Mouse (Mus musculus): ENCODE results near the gene Cplx3. TPM values are rescaled to one million over a fixed set of nuclear protein-coding genes. Genes with fewer than 3 reads are reported as not detected.

The Cplx3 gene
- polyA plus RNA-seq, 1 experiment from 2014 or later: not detected

DNA sequence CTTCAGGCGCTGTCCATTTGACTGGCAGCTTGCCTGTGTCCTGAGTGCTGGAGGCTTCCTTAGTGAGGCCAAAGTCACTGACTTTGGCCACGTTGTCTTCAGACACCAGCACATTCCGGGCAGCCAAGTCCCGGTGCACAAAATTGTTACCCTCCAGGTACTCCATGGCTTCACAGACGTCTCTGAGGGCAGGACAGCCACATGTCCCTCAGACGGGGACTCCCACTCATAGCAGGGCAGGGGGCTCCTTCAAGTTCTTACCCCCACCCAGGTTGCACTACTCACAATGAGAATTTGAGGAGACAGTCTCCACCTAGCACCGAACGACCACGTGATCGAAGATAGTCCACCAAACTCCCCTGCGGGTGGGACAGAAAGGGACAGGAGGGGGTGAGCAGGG is 21.8 kb upstream of the Cplx3 start:
- WGBS: 88% methylated on average over 11 of the region's 11 CpGs

DNA sequence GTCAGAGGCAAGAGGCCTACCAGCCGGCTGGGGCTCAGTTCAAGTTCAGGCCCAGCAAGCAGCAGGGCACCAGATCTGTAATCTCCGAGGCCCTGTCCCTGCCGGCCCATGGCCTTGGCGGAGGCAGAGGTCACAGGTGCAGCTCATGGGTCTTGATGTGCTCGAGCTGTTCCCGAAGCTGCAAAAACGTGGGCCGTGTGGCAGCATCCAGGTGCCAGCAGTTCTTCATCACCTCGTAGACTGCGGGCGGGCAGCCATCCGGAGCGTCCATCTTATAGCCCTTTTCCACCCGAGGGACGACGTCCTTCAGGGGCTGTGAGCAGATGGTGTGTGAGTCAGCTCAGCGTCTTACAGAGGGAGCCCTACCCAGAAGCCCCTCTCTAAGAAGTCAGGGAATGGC is 21.1 kb upstream of the Cplx3 start:
- peaks cover 43% of the 10 kb centered on the region for H3K36me3 ChIP-seq (ENCODE audit: control insufficient read depth, insufficient read depth, low read length)

More for the DNA sequence above, 21.8 kb upstream of the Cplx3 start:
- no peak overlapping the region for H3K4me3 ChIP-seq (ENCODE audit: low read length)
- H3K4me1 ChIP-seq (replicated peaks; ENCODE audit: control insufficient read depth, insufficient read depth, low read length): no peaks in the 10 kb centered on the region
- H3K4me2 ChIP-seq (ENCODE audit: low read depth, low read length): no peak overlapping the region
- H3K9ac ChIP-seq (ENCODE audit: low read length): no peak overlapping the region
- no peaks in the 10 kb centered on the region for H3K27me3 ChIP-seq (ENCODE audit: control insufficient read depth, insufficient read depth, low read depth, low read length)
- H3K27ac ChIP-seq (ENCODE audit: low read length): no peak overlapping the region
- H3K9me3 ChIP-seq (ENCODE audit: control insufficient read depth, low read length): no peaks in the 10 kb centered on the region
- no peak for ATAC-seq (ENCODE audit: low read depth)
- peaks cover 43% of the 10 kb centered on the region for H3K36me3 ChIP-seq (ENCODE audit: control insufficient read depth, insufficient read depth, low read length)

GRCm38 (mm10) chr9:57625674-57626500 is 19.8 kb upstream of the Cplx3 start:
- Histone ChIP-seq H3K9me3 (ENCODE audit: control insufficient read depth, low read length) (no peaks in the 10 kb centered on the region), H3K4me2 (ENCODE audit: low read depth, low read length) (no peak overlapping the region), H3K27me3 (ENCODE audit: control insufficient read depth, insufficient read depth, low read depth, low read length) (no peaks in the 10 kb centered on the region), H3K4me1 (replicated peaks; ENCODE audit: control insufficient read depth, insufficient read depth, low read length) (no peaks in the 10 kb centered on the region), H3K9ac (ENCODE audit: low read length) (no peak overlapping the region), H3K36me3 (ENCODE audit: control insufficient read depth, insufficient read depth, low read length) (peaks cover 43% of the 10 kb centered on the region), H3K27ac (ENCODE audit: low read length) (no peak overlapping the region), H3K4me3 (ENCODE audit: low read length) (no peak overlapping the region)
- ATAC-seq (ENCODE audit: low read depth): no peak
- 83% methylated on average over 14 of the region's 15 CpGs for whole genome bisulfite sequencing

More for the DNA sequence above, 21.1 kb upstream of the Cplx3 start:
- no peaks in the 10 kb centered on the region for H3K27me3 ChIP-seq (ENCODE audit: control insufficient read depth, insufficient read depth, low read depth, low read length)
- H3K27ac ChIP-seq (ENCODE audit: low read length): no peak overlapping the region
- H3K9ac ChIP-seq (ENCODE audit: low read length): no peak overlapping the region
- no peaks in the 10 kb centered on the region for H3K4me1 ChIP-seq (replicated peaks; ENCODE audit: control insufficient read depth, insufficient read depth, low read length)
- 87% methylated on average over 17 of the region's 17 CpGs for WGBS
- no peak for ATAC-seq (ENCODE audit: low read depth)
- no peaks in the 10 kb centered on the region for H3K9me3 ChIP-seq (ENCODE audit: control insufficient read depth, low read length)
- H3K4me3 ChIP-seq (ENCODE audit: low read length): no peak overlapping the region
- H3K4me2 ChIP-seq (ENCODE audit: low read depth, low read length): no peak overlapping the region

GRCm38 (mm10) chr9:57624295-57624694 is 18.2 kb upstream of the Cplx3 start:
- H3K27me3 ChIP-seq (ENCODE audit: control insufficient read depth, insufficient read depth, low read depth, low read length): no peaks in the 10 kb centered on the region
- H3K4me2 ChIP-seq (ENCODE audit: low read depth, low read length): no peak overlapping the region
- H3K27ac ChIP-seq (ENCODE audit: low read length): no peak overlapping the region
- H3K36me3 ChIP-seq (ENCODE audit: control insufficient read depth, insufficient read depth, low read length): peaks cover 35% of the 10 kb centered on the region
- no peak for ATAC-seq (ENCODE audit: low read depth)
- H3K9ac ChIP-seq (ENCODE audit: low read length): no peak overlapping the region
- H3K4me3 ChIP-seq (ENCODE audit: low read length): no peak overlapping the region
- no peaks in the 10 kb centered on the region for H3K9me3 ChIP-seq (ENCODE audit: control insufficient read depth, low read length)
- no peaks in the 10 kb centered on the region for H3K4me1 ChIP-seq (replicated peaks; ENCODE audit: control insufficient read depth, insufficient read depth, low read length)
- 80% methylated on average over 7 of the region's 7 CpGs for WGBS

DNA sequence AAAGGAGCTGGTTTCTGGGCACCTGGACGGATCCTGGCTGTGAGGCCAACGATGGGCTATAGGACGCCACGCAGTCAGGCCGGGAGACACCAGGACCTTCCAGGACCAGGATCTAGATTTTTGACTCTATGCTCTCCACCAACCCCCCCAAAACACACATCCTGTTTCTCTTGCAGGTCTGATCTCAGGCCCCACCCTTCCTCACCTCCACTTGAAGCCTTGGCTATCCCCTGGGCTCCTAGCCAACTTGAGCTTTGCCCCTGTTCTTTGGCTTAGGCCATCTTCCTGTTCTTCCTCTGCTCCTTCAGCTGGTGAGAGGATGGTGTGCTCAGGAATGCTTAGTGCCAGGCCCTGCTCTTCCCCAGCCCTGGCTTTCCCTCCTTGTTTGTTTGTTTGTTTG is 14.6 kb upstream of the Cplx3 start, which contains the start of gene Lman1l:
Lman1l (minus strand) TSS at position 101 of the 400 bp plus-strand sequence.
- peaks cover 5% of the 10 kb centered on the region; the same call in 1 of the 2 replicates for H3K36me3 ChIP-seq (ENCODE audit: control insufficient read depth, insufficient read depth, low read length)
- no peaks in the 10 kb centered on the region for H3K9me3 ChIP-seq (ENCODE audit: control insufficient read depth, low read length)
- H3K4me1 ChIP-seq (replicated peaks; ENCODE audit: control insufficient read depth, insufficient read depth, low read length): no peaks in the 10 kb centered on the region
- H3K27me3 ChIP-seq (ENCODE audit: control insufficient read depth, insufficient read depth, low read depth, low read length): no peaks in the 10 kb centered on the region
- no peak within 1 kb of the TSS for H3K9ac ChIP-seq (ENCODE audit: low read length)
- no peak for ATAC-seq (ENCODE audit: low read depth)
- WGBS: 81% methylated on average over 5 of the region's 5 CpGs
- H3K4me2 ChIP-seq (ENCODE audit: low read depth, low read length): no peak within 1 kb of the TSS
- no peak within 1 kb of the TSS for H3K4me3 ChIP-seq (ENCODE audit: low read length)
- H3K27ac ChIP-seq (ENCODE audit: low read length): no peak within 1 kb of the TSS

DNA sequence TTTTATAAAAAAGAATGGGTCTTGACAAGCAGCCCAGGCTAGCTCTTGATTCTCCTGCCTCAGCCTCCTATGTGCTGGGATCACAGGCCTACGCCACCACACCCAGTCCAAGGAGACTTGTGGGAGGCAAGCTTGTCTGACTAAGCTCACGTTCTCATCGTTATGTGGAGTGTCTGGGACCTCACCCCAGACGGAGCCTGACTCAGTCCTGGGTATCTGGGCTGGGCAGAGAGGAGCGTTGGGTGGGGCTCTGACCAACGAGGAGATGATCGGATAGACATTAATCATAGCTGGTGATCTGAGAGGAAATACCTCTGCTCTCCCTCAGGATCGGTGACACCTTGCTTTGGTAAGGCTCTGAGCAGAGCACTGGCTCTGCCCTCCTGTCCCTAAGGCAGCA is 12.8 kb upstream of the Cplx3 start:
- Histone ChIP-seq H3K9me3 (ENCODE audit: control insufficient read depth, low read length) (no peaks in the 10 kb centered on the region), H3K27me3 (ENCODE audit: control insufficient read depth, insufficient read depth, low read depth, low read length) (no peaks in the 10 kb centered on the region), H3K9ac (ENCODE audit: low read length) (no peak overlapping the region), H3K27ac (ENCODE audit: low read length) (no peak overlapping the region), H3K4me1 (replicated peaks; ENCODE audit: control insufficient read depth, insufficient read depth, low read length) (no peaks in the 10 kb centered on the region), H3K36me3 (ENCODE audit: control insufficient read depth, insufficient read depth, low read length) (no peaks in the 10 kb centered on the region), H3K4me3 (ENCODE audit: low read length) (no peak overlapping the region), H3K4me2 (ENCODE audit: low read depth, low read length) (no peak overlapping the region)
- no peak for ATAC-seq (ENCODE audit: low read depth)
- WGBS: 61% methylated on average over 8 of the region's 8 CpGs

GRCm38 (mm10) chr9:57617556-57618169 is 11.6 kb upstream of the Cplx3 start:
- Histone ChIP-seq H3K4me3 (ENCODE audit: low read length) (no peak overlapping the region), H3K9ac (ENCODE audit: low read length) (no peak overlapping the region), H3K9me3 (ENCODE audit: control insufficient read depth, low read length) (no peaks in the 10 kb centered on the region), H3K36me3 (ENCODE audit: control insufficient read depth, insufficient read depth, low read length) (no peaks in the 10 kb centered on the region), H3K27me3 (ENCODE audit: control insufficient read depth, insufficient read depth, low read depth, low read length) (no peaks in the 10 kb centered on the region), H3K4me2 (ENCODE audit: low read depth, low read length) (no peak overlapping the region), H3K4me1 (replicated peaks; ENCODE audit: control insufficient read depth, insufficient read depth, low read length) (no peaks in the 10 kb centered on the region), H3K27ac (ENCODE audit: low read length) (no peak overlapping the region)
- no peak for ATAC-seq (ENCODE audit: low read depth)
- 65% methylated on average over 8 of the region's 8 CpGs for WGBS

- Histone ChIP-seq H3K27ac (ENCODE audit: low read length) (no peak overlapping the region), H3K4me1 (replicated peaks; ENCODE audit: control insufficient read depth, insufficient read depth, low read length) (no peaks in the 10 kb centered on the region), H3K4me3 (ENCODE audit: low read length) (no peak overlapping the region), H3K9me3 (ENCODE audit: control insufficient read depth, low read length) (no peaks in the 10 kb centered on the region), H3K27me3 (ENCODE audit: control insufficient read depth, insufficient read depth, low read depth, low read length) (no peaks in the 10 kb centered on the region), H3K4me2 (ENCODE audit: low read depth, low read length) (no peak overlapping the region), H3K9ac (ENCODE audit: low read length) (no peak overlapping the region), H3K36me3 (ENCODE audit: control insufficient read depth, insufficient read depth, low read length) (no peaks in the 10 kb centered on the region)
- WGBS: 68% methylated on average over 4 of the region's 4 CpGs
- ATAC-seq (ENCODE audit: low read depth): no peak
Measured at GRCm38 (mm10) chr9:57614786-57615185, 8.7 kb upstream of the Cplx3 start.

GRCm38 (mm10) chr9:57613975-57614374 is 7.9 kb upstream of the Cplx3 start:
- Histone ChIP-seq H3K27ac (ENCODE audit: low read length) (no peak overlapping the region), H3K4me3 (ENCODE audit: low read length) (no peak overlapping the region), H3K4me1 (replicated peaks; ENCODE audit: control insufficient read depth, insufficient read depth, low read length) (no peaks in the 10 kb centered on the region), H3K36me3 (ENCODE audit: control insufficient read depth, insufficient read depth, low read length) (no peaks in the 10 kb centered on the region), H3K9ac (ENCODE audit: low read length) (no peak overlapping the region), H3K9me3 (ENCODE audit: control insufficient read depth, low read length) (no peaks in the 10 kb centered on the region), H3K4me2 (ENCODE audit: low read depth, low read length) (no peak overlapping the region), H3K27me3 (ENCODE audit: control insufficient read depth, insufficient read depth, low read depth, low read length) (no peaks in the 10 kb centered on the region)
- WGBS: 72% methylated on average over 7 of the region's 7 CpGs
- no peak for ATAC-seq (ENCODE audit: low read depth)
